Mouse (Mus musculus) liver, embryonic 16.5 days (tissue): ENCODE measurements around the gene Ccr8. TPM values are rescaled to one million over a fixed set of nuclear protein-coding genes. Genes with fewer than 3 reads are reported as not detected.
A peak's percentile ranks its signal among the peaks of the same experiment; 100 is the strongest.

Source experiments
- ATAC-seq: fragments of 200-750 bp; cut with Nextera tagmentation; 2 replicates; pipeline ENCODE4 v1.8.0; 2017; ENCODE audit warnings: low read depth, mild to moderate bottlenecking, moderate number of reproducible peaks, moderate library complexity
- H3K27ac ChIP-seq: fragments of 300-500 bp; sonication (generic); 2 replicates; pipeline ENCODE4 v1.5.1; 2014; ENCODE audit warnings: mild to moderate bottlenecking, low read length
- H3K27me3 ChIP-seq: fragments of 300-500 bp; sonication (generic); 2 replicates; pipeline ENCODE4 v1.6.1; 2014; ENCODE audit warnings: low read depth, low read length, mixed read lengths; ENCODE audit not compliant: control insufficient read depth, insufficient read depth
- H3K36me3 ChIP-seq: fragments of 300-500 bp; sonication (generic); 2 replicates; pipeline ENCODE4 v1.6.1; 2014; ENCODE audit warnings: mild to moderate bottlenecking; ENCODE audit not compliant: control insufficient read depth, insufficient read depth
- H3K4me1 ChIP-seq: fragments of 300-500 bp; sonication (generic); 2 replicates; pipeline ENCODE4 v1.6.1; 2014; ENCODE audit warnings: low read depth, low read length, mixed read lengths; ENCODE audit not compliant: control insufficient read depth
- H3K4me2 ChIP-seq: fragments of 300-500 bp; sonication (generic); 2 replicates; pipeline ENCODE4 v1.6.1; 2014; ENCODE audit warnings: low read depth, low read length, mixed read lengths
- H3K4me3 ChIP-seq: fragments of 300-500 bp; sonication (generic); 2 replicates; pipeline ENCODE4 v1.5.1; 2014; ENCODE audit warnings: low read depth, mild to moderate bottlenecking, low read length
- H3K9ac ChIP-seq: fragments of 300-500 bp; sonication (generic); 2 replicates; pipeline ENCODE4 v1.6.1; 2014; ENCODE audit warnings: low read depth, low read length
- H3K9me3 ChIP-seq: fragments of 300-500 bp; sonication (generic); replicated peaks from 2 replicates; pipeline ENCODE4 v1.6.1; 2016; ENCODE audit warnings: low read length; ENCODE audit not compliant: control insufficient read depth
- WGBS: fragments of 180-500 bp; shearing (Covaris S2); extraction: QIAGEN DNeasy Blood & Tissue Kit; methylation state at CpG from one replicate; pipeline ENCODE4 v1.1.7; 2014; ENCODE audit not compliant: insufficient replicate concordance; 5-methylcytosine and 5-hydroxymethylcytosine counted together
- polyA plus RNA-seq: library from polyadenylated mRNA; unstranded; fragments of >200 nt; fragmentation: Nextera tagmentation; extraction: Ambion mirVana; gene quantifications from 2 replicates; pipeline ENCODE4 v1.2.1, GENCODE M21; 2015

The Ccr8 gene
- polyA plus RNA-seq, 1 experiment from 2014 or later: not detected

DNA sequence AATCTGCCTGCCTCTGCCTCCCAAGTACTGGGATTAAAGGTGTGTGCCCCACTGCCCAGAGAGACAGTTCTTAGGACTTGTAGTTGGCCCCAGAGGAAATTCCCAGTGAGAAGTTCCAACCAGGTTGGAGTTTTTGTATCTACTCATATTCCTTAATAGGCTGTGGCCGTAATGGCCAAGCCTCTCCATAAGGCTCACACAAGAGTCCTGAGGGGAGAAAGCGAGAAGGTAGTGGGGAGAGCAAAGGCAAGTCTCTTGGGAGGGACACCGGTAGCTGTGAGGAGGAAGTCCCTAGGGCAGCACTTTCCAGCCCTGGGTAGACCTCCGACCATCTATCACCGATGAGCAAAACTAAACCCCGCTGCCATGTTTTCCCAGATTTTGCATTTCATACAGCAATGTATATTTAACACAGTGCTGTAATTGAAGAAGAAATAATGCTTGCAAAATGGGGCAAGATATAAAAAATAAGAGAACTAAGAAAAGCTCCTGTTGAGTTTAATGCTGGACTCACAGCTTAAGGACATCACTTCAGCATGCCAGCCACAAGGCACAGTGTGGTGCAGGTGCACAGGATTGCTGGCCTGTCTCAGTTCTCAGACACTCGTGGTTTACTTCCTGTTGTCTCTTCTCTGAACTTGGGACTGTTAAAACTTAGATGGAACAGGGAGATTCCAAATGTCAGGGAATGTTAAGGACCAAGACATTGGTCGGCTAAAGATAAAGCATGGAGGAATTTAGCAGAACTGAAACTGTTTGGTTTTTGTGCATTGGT lies 41.3 kb downstream of the Ccr8 start:
- H3K36me3 ChIP-seq: peaks cover 29% of the 10 kb centered on the region
- H3K4me2 ChIP-seq: no peak overlapping the region
- H3K27me3 ChIP-seq: no peaks in the 10 kb centered on the region
- no peaks in the 10 kb centered on the region for H3K9me3 ChIP-seq
- H3K9ac ChIP-seq: no peak overlapping the region
- ATAC-seq: no peak
- no peak overlapping the region for H3K27ac ChIP-seq
- 24% methylated on average over 8 of the region's 8 CpGs for WGBS
- no peak overlapping the region for H3K4me3 ChIP-seq
- peaks cover 14% of the 10 kb centered on the region for H3K4me1 ChIP-seq

DNA sequence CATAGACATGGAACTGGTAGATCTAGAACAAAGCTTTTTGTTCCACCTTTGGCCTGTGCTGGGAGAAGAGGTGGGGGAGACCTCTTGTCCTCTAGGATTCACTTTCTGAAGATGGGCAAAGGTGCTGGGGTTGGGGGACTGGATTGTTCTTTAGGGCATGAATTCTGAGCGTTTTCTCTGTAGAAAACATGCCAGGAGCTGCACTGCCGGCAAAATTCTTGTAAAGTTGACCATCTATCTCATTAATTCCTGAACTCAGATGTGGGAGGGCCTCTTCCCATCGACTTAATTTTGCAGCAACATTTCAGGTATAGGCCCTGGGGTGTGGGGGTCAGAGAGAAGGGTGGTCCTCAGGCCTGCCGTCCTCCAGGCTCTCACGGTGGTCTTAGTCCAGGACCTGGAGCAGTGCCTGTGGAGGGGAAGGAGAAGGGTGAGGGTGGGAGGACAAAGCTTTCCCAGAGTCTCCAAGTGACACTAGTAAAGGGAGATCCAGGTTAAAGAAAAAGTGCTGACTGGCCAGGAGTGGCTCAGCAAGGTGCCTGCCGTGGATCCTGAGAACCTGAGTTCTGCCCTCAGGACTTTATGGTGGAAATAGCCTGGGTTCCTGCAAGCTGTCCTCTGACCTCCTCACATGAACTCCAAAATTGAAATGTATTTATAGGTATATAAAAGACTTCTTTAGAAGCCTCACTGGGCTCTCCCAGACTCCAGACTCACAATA lies 42.0 kb downstream of the Ccr8 start:
- no peak for ATAC-seq
- H3K4me3 ChIP-seq: no peak overlapping the region
- H3K9me3 ChIP-seq: no peaks in the 10 kb centered on the region
- 43% methylated on average over 6 of the region's 6 CpGs for WGBS
- H3K36me3 ChIP-seq: peaks cover 29% of the 10 kb centered on the region
- H3K4me2 ChIP-seq: no peak overlapping the region
- no peaks in the 10 kb centered on the region for H3K27me3 ChIP-seq
- H3K27ac ChIP-seq: no peak overlapping the region
- peaks cover 9% of the 10 kb centered on the region for H3K4me1 ChIP-seq
- no peak overlapping the region for H3K9ac ChIP-seq

DNA sequence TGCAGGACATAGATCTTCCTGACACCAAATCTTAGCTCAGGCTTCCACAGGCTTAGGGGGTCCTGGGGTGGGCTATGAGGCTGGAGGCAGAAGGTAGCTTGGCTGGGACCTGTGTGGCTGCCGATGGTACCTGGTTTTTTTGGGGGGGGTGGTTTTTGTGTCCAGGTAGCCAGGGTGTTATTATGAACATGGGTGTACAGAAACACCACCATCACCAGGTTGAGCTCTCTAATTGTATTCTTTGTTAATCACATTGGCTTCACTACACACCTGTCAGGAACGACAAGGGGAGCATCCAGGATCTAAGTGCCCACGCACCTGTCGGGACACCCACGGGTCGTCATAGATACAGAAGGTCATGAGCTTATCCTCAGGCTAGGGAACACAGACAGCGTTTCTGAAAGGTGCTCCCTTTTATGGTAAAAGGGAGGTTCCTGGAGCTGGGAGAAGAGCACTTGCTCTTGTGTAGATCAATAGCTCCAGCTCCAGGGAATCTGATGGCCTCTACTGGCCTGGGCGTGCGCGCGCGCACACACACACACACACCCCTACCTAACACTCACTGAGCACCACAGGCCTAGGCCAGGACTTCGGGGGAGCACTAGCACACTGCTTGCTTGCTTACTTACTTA lies 42.7 kb downstream of the Ccr8 start:
- Histone ChIP-seq H3K4me1 (peaks cover 3% of the 10 kb centered on the region), H3K27me3 (no peaks in the 10 kb centered on the region), H3K9me3 (no peaks in the 10 kb centered on the region), H3K4me2 (no peak overlapping the region), H3K9ac (no peak overlapping the region), H3K4me3 (no peak overlapping the region), H3K27ac (no peak overlapping the region), H3K36me3 (peaks cover 28% of the 10 kb centered on the region)
- ATAC-seq: no peak
- WGBS: 73% methylated on average over 13 of the region's 13 CpGs

DNA sequence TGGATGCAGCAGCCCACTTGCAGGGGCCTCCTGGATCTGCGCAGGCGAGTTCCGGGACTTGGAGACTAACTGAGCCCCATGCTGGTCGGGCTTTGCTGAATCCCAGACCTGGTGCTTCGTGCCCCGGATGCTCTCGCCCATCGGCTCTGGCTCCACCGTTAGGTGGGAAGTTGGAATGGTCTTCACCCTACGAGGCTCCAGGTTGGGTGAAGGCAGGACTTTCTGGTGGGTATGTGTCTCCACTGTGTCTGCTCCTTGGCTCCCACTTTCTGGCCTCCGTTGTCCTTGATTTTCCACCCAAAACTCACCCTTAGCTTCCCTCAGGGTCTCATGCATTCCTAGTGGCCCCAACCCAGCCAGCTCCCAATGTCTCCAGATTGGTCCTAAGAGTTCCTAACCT lies 43.5 kb downstream of the Ccr8 start:
- no peaks in the 10 kb centered on the region; the same call in 1 of the 2 replicates for H3K4me1 ChIP-seq
- ATAC-seq: no peak
- H3K4me2 ChIP-seq: no peak overlapping the region
- 90% methylated on average over 11 of the region's 11 CpGs for WGBS
- no peaks in the 10 kb centered on the region for H3K9me3 ChIP-seq
- H3K4me3 ChIP-seq: no peak overlapping the region
- peaks cover 20% of the 10 kb centered on the region for H3K36me3 ChIP-seq
- H3K27me3 ChIP-seq: no peaks in the 10 kb centered on the region
- H3K27ac ChIP-seq: no peak overlapping the region
- no peak overlapping the region for H3K9ac ChIP-seq

DNA sequence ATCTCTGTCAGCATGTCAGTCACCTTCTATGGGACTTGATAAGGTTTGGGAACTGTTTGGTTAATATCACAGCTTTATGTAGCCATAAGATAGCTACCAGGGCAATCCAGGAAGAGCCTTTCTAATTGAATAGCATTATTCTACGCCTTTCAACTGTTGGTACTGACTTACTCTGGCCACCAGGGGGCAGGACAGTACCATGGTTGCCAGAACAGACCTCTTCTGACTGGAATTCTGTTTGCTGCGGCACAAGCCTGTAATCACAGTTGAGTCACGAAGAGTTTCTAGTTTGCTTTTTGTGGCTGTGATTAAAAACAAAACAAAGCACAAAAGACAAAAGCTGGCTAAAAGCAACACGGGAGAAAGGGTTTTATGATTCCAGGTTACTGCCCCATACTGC lies 48.7 kb downstream of the Ccr8 start:
- Histone ChIP-seq H3K27ac (no peak overlapping the region), H3K4me2 (no peak overlapping the region), H3K9ac (no peak overlapping the region), H3K27me3 (no peaks in the 10 kb centered on the region), H3K4me3 (no peak overlapping the region), H3K36me3 (no peaks in the 10 kb centered on the region), H3K4me1 (no peaks in the 10 kb centered on the region), H3K9me3 (no peaks in the 10 kb centered on the region)
- 10% methylated on average over 4 of the region's 4 CpGs for WGBS
- peak; percentile 62; the same call in 1 of the 2 replicates for ATAC-seq

DNA sequence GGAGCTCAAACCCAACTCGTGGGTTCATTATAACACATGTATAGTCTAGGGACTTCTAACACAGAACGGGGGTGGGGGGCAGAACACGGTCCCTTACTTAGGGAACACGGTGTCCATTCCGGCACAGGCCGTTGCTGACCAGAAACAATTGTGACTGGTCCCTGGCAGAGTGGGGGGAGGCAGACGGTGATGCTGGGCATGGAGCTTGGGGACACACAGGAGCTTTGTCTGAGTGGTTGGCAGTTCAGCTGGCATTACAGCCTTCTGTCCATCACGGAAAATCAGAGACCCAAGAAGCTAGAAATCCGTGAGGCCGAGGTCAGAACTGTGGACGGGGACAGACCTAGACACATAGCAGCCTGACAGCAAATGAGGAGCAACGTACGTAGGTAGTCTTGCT lies 52.6 kb downstream of the Ccr8 start:
- Histone ChIP-seq H3K36me3 (no peaks in the 10 kb centered on the region), H3K27ac (no peak overlapping the region), H3K4me2 (no peak overlapping the region), H3K4me3 (no peak overlapping the region), H3K9me3 (no peaks in the 10 kb centered on the region), H3K9ac (no peak overlapping the region), H3K27me3 (no peaks in the 10 kb centered on the region), H3K4me1 (no peaks in the 10 kb centered on the region)
- no peak for ATAC-seq
- 67% methylated on average over 13 of the region's 13 CpGs for WGBS

Other genes starting within 250 kb of the Ccr8 start
- 19.4 and 21.1 TPM in 2 replicates for gene Wdr48, start 197.2 kb upstream of the Ccr8 start, polyA plus RNA-seq
- 10.6 and 12.1 TPM in 2 replicates for gene Gorasp1, start 154.5 kb upstream of the Ccr8 start, polyA plus RNA-seq
- 0.08 and 0.21 TPM in 2 replicates for gene Ttc21a, start 154.5 kb upstream of the Ccr8 start, polyA plus RNA-seq
- 2.5 and 3.3 TPM in 2 replicates for gene Csrnp1, start 107.5 kb upstream of the Ccr8 start, polyA plus RNA-seq
- 0.15 and 0.26 TPM in 2 replicates for gene Xirp1, start 68.5 kb upstream of the Ccr8 start, polyA plus RNA-seq
- 3.1 and 3.2 TPM in 2 replicates for gene Cx3cr1, start 22.2 kb upstream of the Ccr8 start, polyA plus RNA-seq
- gene Slc25a38, start 18.3 kb downstream of the Ccr8 start, polyA plus RNA-seq: 113 and 118 TPM in 2 replicates
- gene Rpsa, start 35.6 kb downstream of the Ccr8 start, polyA plus RNA-seq: 727 and 769 TPM in 2 replicates
- not detected in 2 replicates for gene Mobp, start 57.6 kb downstream of the Ccr8 start, polyA plus RNA-seq
- 0.01 and 0.02 TPM in 2 replicates for gene Myrip, start 209.4 kb downstream of the Ccr8 start, polyA plus RNA-seq